Mouse (Mus musculus) midbrain, embryonic 11.5 days (tissue): Measurements from ENCODE around the gene Trpm3. TPM values are rescaled to one million over a fixed set of nuclear protein-coding genes. Genes with fewer than 3 reads are reported as not detected.

ENCODE experiments used
- ATAC-seq: fragments of 200-750 bp; cut with Nextera tagmentation; 2 replicates; pipeline ENCODE4 v1.8.0; 2017; ENCODE audit warnings: moderate TSS enrichment, moderate library complexity; ENCODE audit not compliant: low FRiP score
- DNase-seq: peaks from one replicate; pipeline ENCODE4 v3.0.0; 2015; ENCODE audit warnings: low spot score; ENCODE audit errors: missing footprints
- H3K27ac ChIP-seq: fragments of 300-500 bp; sonication (generic); 2 replicates; pipeline ENCODE4 v1.5.1; 2014; ENCODE audit warnings: low read depth, low read length
- H3K27me3 ChIP-seq: fragments of 300-500 bp; sonication (generic); 2 replicates; pipeline ENCODE4 v1.6.1; 2014; ENCODE audit warnings: mild to moderate bottlenecking, low read length, moderate library complexity, mixed read lengths; ENCODE audit not compliant: control insufficient read depth, insufficient read depth
- H3K36me3 ChIP-seq: fragments of 300-500 bp; sonication (generic); 2 replicates; pipeline ENCODE4 v1.6.1; 2014; ENCODE audit warnings: mild to moderate bottlenecking, low read length, moderate library complexity, mixed read lengths; ENCODE audit not compliant: control insufficient read depth, insufficient read depth
- H3K4me1 ChIP-seq: fragments of 300-500 bp; sonication (generic); 2 replicates; pipeline ENCODE4 v1.6.1; 2014; ENCODE audit warnings: low read length; ENCODE audit not compliant: control insufficient read depth, insufficient read depth
- H3K4me2 ChIP-seq: fragments of 300-500 bp; sonication (generic); 2 replicates; pipeline ENCODE4 v1.6.1; 2014; ENCODE audit warnings: mild to moderate bottlenecking, moderate library complexity
- H3K4me3 ChIP-seq: fragments of 300-500 bp; sonication (generic); 2 replicates; pipeline ENCODE4 v1.5.1; 2014; ENCODE audit warnings: low read depth, low read length
- H3K9ac ChIP-seq: fragments of 300-500 bp; sonication (generic); 2 replicates; pipeline ENCODE4 v1.6.1; 2014; ENCODE audit warnings: low read length
- H3K9me3 ChIP-seq: fragments of 300-500 bp; sonication (generic); 2 replicates; pipeline ENCODE4 v1.6.1; 2016; ENCODE audit warnings: low read length; ENCODE audit not compliant: control insufficient read depth
- WGBS: fragments of 180-500 bp; shearing (Covaris S2); extraction: QIAGEN DNeasy Blood & Tissue Kit; methylation state at CpG from one replicate; pipeline ENCODE4 v1.1.7; 2014; 5-methylcytosine and 5-hydroxymethylcytosine counted together
- polyA plus RNA-seq: library from polyadenylated mRNA; unstranded; fragments of >200 nt; fragmentation: Nextera tagmentation; extraction: Ambion mirVana; gene quantifications from 2 replicates; pipeline ENCODE4 v1.2.1, GENCODE M21; 2014

Gene Trpm3
- polyA plus RNA-seq, 1 experiment from 2014 or later: 4.3 TPM

DNA sequence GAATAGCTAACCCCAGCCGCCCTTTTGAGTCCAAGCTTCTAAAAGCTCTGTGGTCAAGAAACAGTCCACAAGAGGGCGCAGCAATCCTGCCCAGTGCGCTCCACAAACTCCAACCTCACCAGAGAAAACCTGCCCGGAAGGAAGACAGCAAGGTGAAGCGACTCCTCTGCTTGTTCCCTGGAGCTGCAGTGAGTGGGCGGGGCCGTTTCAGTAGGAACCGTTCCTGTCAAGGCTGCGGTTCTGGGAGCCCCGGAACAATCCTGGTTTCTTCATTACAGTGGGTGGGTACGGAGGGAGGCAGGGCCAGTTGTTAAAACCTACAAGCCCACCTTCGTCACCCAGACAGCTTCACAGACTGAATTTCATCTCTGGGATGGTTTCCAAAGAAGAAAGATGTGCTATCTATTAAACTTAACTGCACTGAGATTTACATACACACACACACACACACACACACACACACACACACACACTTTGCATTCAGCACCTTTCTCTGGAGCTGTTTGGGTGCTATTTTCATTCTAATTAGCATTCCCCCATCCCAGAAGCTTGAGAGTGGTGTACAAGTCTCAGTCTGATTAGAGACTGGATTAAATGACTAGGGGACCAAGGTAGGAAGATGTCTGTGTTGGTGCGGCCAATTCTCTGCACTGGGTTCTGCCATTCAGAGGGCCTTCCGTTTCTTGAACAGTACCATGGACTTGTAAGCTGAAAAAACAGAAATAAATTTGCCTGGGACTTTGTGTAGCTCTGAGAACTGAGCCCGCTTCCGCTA is 777.2 kb downstream of the Trpm3 start:
- no peaks in the 10 kb centered on the region for H3K36me3 ChIP-seq
- H3K27ac ChIP-seq: no peak overlapping the region
- no peaks in the 10 kb centered on the region for H3K27me3 ChIP-seq
- no peaks in the 10 kb centered on the region for H3K9me3 ChIP-seq
- peak overlapping the region; percentile 18; the same call in 1 of the 2 replicates for H3K4me3 ChIP-seq
- 25% methylated on average over 16 of the region's 16 CpGs for WGBS
- no peaks in the 10 kb centered on the region for H3K4me1 ChIP-seq
- H3K9ac ChIP-seq: no peak overlapping the region
- ATAC-seq: peak; percentile 74
- peak; percentile 97 for DNase-seq
- peak overlapping the region; percentile 50 for H3K4me2 ChIP-seq

GRCm38 (mm10) chr19:22916643-22917344 is 777.9 kb downstream of the Trpm3 start:
- no peaks in the 10 kb centered on the region for H3K9me3 ChIP-seq
- no peak overlapping the region for H3K9ac ChIP-seq
- no peaks in the 10 kb centered on the region for H3K27me3 ChIP-seq
- WGBS: 64% methylated on average over 18 of the region's 18 CpGs
- H3K27ac ChIP-seq: no peak overlapping the region
- no peak overlapping the region for H3K4me3 ChIP-seq
- ATAC-seq (no peak), DNase-seq (no peak)
- no peaks in the 10 kb centered on the region for H3K4me1 ChIP-seq
- H3K4me2 ChIP-seq: no peak overlapping the region
- H3K36me3 ChIP-seq: no peaks in the 10 kb centered on the region

GRCm38 (mm10) chr19:22917345-22917735 is 778.5 kb downstream of the Trpm3 start:
- no peaks in the 10 kb centered on the region for H3K27me3 ChIP-seq
- no peak for ATAC-seq
- no peaks in the 10 kb centered on the region for H3K36me3 ChIP-seq
- no peaks in the 10 kb centered on the region for H3K9me3 ChIP-seq
- H3K4me1 ChIP-seq: no peaks in the 10 kb centered on the region
- WGBS: 89% methylated on average over 2 of the region's 3 CpGs
- no peak overlapping the region for H3K9ac ChIP-seq
- H3K4me2 ChIP-seq: no peak overlapping the region
- H3K4me3 ChIP-seq: no peak overlapping the region
- DNase-seq: no peak
- no peak overlapping the region for H3K27ac ChIP-seq

DNA sequence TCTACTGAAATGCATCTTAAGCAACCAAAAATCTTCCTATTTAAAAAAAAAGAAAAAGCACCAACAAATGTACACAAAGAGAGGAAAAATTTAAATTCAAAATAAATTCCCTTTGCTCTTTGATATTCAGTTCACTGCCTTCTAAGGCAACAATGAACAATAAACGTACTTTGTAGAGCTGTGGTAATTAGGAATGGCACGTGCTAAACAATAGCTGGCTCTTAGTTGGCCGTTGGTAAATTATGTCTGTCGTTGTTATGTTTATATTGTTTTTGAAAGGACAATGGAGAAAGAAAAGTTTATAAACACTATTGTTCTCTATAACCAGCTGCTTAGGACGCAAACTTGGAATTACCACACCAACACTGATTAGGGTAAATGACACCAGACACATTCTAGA is 782.1 kb downstream of the Trpm3 start:
- Histone ChIP-seq H3K9me3 (no peaks in the 10 kb centered on the region), H3K27ac (no peak overlapping the region), H3K4me3 (no peak overlapping the region), H3K36me3 (no peaks in the 10 kb centered on the region), H3K9ac (no peak overlapping the region), H3K4me2 (no peak overlapping the region), H3K4me1 (no peaks in the 10 kb centered on the region), H3K27me3 (no peaks in the 10 kb centered on the region)
- ATAC-seq (no peak), DNase-seq (no peak)
- 82% methylated on average over 5 of the region's 5 CpGs for WGBS

GRCm38 (mm10) chr19:22922871-22923670 is 784.2 kb downstream of the Trpm3 start:
- 93% methylated on average over 18 of the region's 18 CpGs for WGBS
- no peaks in the 10 kb centered on the region for H3K9me3 ChIP-seq
- H3K36me3 ChIP-seq: no peaks in the 10 kb centered on the region
- no peak overlapping the region for H3K4me2 ChIP-seq
- DNase-seq (no peak), ATAC-seq (no peak)
- no peak overlapping the region for H3K27ac ChIP-seq
- H3K4me3 ChIP-seq: no peak overlapping the region
- H3K27me3 ChIP-seq: no peaks in the 10 kb centered on the region
- H3K4me1 ChIP-seq: no peaks in the 10 kb centered on the region
- no peak overlapping the region for H3K9ac ChIP-seq

GRCm38 (mm10) chr19:22925284-22925683 is 786.4 kb downstream of the Trpm3 start:
- H3K4me3 ChIP-seq: no peak overlapping the region
- H3K4me2 ChIP-seq: no peak overlapping the region
- no peak for ATAC-seq
- 85% methylated on average over 3 of the region's 3 CpGs for WGBS
- H3K27me3 ChIP-seq: no peaks in the 10 kb centered on the region
- H3K4me1 ChIP-seq: no peaks in the 10 kb centered on the region
- no peak overlapping the region for H3K27ac ChIP-seq
- no peaks in the 10 kb centered on the region for H3K9me3 ChIP-seq
- H3K9ac ChIP-seq: no peak overlapping the region
- H3K36me3 ChIP-seq: no peaks in the 10 kb centered on the region
- no peak for DNase-seq

GRCm38 (mm10) chr19:22926753-22927152 is 787.9 kb downstream of the Trpm3 start:
- Histone ChIP-seq H3K36me3 (no peaks in the 10 kb centered on the region), H3K4me2 (no peak overlapping the region), H3K9me3 (no peaks in the 10 kb centered on the region), H3K27ac (no peak overlapping the region), H3K27me3 (no peaks in the 10 kb centered on the region), H3K4me3 (no peak overlapping the region), H3K9ac (no peak overlapping the region), H3K4me1 (no peaks in the 10 kb centered on the region)
- ATAC-seq (no peak), DNase-seq (no peak)
- 84% methylated on average over 9 of the region's 9 CpGs for WGBS

- DNase-seq: no peak
- Histone ChIP-seq H3K4me1 (no peaks in the 10 kb centered on the region), H3K27ac (no peak overlapping the region), H3K4me3 (no peak overlapping the region), H3K9ac (no peak overlapping the region), H3K27me3 (no peaks in the 10 kb centered on the region), H3K9me3 (no peaks in the 10 kb centered on the region), H3K36me3 (no peaks in the 10 kb centered on the region), H3K4me2 (no peak overlapping the region)
- ATAC-seq: no peak
- WGBS: 89% methylated on average over 6 of the region's 6 CpGs
Observed at GRCm38 (mm10) chr19:22928366-22928765, 789.5 kb downstream of the Trpm3 start.

GRCm38 (mm10) chr19:22929768-22930167 is 790.9 kb downstream of the Trpm3 start:
- Histone ChIP-seq H3K9ac (no peak overlapping the region), H3K9me3 (no peaks in the 10 kb centered on the region), H3K36me3 (no peaks in the 10 kb centered on the region), H3K27ac (no peak overlapping the region), H3K4me1 (no peaks in the 10 kb centered on the region), H3K4me2 (no peak overlapping the region), H3K4me3 (no peak overlapping the region), H3K27me3 (no peaks in the 10 kb centered on the region)
- DNase-seq (no peak), ATAC-seq (no peak)
- 86% methylated on average over 6 of the region's 6 CpGs for WGBS
